Mouse (Mus musculus) ovary, postnatal 36 days (tissue): ENCODE results near the gene Ralgps2.

Source experiments
- DNase-seq: peaks from one replicate; pipeline ENCODE4 v3.0.0; 2022; ENCODE audit warnings: low spot score, mixed read lengths

Gene Ralgps2

DNA sequence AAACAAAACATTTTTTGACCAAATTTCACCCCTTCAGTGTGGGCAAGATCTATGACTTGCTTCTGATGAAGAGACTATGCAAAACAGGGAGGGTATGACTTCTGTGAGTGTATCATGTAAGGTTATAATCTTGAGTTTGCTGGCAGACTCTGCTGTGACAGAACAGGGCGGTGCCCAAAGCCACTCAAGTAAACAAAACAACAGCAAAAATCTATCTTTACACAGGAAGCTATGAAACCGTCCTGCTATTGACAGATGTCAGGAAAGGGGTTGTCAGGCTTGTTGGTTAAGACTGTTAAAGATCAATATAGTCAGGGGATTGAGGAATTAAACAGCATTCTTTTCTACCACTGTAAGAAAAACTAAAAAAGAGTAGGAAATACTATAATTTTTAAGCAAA lies 33.8 kb downstream of the Ralgps2 start:
- DNase-seq, result no peak

DNA sequence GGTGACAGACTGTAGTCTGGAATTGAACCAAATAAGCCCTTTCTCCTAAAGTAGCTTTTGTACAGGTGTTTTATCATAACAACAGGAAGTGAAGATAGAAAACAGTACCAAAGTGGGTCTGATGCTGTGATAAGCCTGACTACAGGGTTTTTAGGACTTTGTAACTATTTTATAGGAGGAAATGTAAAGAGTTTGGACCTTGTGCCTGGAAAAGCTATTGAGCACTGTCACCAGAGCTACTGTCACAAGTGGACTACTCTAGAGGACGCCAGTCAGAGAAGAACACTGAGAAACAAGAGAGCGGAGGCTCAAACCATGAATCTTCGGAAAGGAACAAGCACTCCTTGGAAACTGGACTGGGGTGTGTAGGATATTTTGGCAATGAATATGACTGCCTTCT lies 35.5 kb downstream of the Ralgps2 start:
- no peak for DNase-seq

GRCm38 (mm10) chr1:156901689-156902088 lies 37.7 kb downstream of the Ralgps2 start:
- no peak for DNase-seq

DNA sequence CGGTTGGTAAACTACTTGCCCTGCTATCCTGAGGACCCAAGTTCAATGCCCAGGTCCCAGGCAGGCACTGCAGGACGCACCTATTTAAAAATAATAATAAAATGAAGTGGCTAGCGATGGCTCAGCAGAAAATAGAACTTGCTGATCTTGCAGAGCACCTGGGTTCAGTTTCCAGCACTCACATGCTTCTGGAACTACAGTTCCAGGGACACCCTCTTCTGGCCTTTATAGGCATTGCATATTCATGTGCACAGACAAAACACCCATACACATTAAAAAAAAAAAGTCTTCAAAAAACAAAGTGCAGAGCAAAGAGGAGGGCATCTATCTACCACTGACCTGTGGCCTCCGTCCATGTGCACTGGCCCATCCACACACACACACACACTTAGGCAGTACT lies 47.9 kb downstream of the Ralgps2 start:
- DNase-seq, result no peak

GRCm38 (mm10) chr1:156888830-156889229 lies 50.6 kb downstream of the Ralgps2 start:
- no peak for DNase-seq

DNA sequence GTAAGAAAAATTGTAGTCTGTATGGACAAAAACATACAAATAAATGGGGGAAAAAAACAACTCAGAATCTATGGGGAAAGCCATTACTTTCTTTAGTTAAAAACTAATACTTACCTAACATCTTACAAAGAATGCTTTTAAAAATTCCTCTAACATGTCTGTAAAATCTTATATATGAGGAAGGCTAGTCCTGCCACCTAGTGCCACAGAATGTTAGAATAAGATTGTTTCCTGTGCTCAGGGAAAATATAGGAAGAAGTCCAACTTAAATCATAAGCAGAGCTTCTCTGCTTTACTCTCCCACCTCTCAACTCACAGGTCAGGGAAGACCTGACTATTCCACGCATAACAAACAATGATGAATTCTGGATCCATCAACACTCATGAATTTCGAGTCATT lies 53.5 kb downstream of the Ralgps2 start:
- no peak for DNase-seq

DNA sequence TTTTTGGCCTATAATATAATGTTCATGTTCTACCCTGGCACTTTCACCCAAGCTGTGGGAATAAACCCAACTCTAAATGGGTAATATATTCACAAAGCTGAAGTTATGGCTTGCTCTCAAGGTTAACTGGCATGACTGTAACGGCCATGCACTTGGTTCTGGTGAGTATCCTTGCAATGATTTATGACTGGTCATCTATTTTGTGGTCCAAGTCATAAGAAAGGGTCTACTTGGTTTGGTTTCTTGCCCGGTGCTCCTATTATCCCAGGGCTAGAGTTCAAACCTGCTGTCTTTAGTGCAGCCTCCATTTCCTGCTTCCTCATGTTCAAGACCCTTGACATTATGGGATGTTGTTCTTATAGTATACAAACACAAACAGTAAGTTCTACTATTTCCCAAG lies 54.6 kb downstream of the Ralgps2 start:
- no peak for DNase-seq

- DNase-seq, result no peak
Measured at GRCm38 (mm10) chr1:156870616-156871015, 68.8 kb downstream of the Ralgps2 start.

DNA sequence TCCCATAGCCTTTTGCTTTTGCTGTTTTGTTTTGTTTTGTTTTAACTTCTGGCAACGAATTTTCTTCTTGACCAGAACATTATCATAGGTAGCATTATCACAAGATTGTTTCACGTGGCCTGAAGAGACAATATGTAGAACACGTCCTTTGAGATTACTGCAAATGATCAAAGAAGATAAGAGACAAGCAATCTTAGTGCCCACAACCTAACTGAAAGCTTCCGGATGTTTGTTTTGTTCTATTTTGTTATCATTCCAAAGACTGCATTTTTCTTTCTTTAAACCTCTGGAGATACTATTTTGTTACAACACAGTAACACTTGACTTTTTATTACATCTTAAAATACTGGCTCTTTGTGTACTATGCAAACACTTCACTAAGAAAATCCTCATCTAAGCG lies 69.4 kb downstream of the Ralgps2 start:
- DNase-seq, result no peak

DNA sequence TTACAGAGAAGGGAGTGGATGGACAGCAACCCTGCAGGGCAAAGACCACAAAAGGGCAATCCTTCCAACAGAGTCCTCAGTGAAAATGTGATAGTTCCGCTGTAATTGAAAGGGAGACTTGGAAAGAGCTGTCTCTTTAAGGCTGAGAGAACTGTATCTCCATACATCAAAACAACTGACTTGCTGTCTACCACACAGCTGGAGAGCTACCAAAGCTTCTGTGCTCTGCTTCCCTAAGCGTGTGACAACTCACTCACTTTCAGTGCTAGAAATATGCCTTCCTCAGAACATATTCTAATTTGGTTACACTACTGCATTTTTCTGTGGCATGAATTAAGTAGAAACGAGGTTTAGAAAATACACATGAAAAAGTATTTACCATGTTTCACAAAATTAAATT lies 75.2 kb downstream of the Ralgps2 start:
- DNase-seq, result no peak

DNA sequence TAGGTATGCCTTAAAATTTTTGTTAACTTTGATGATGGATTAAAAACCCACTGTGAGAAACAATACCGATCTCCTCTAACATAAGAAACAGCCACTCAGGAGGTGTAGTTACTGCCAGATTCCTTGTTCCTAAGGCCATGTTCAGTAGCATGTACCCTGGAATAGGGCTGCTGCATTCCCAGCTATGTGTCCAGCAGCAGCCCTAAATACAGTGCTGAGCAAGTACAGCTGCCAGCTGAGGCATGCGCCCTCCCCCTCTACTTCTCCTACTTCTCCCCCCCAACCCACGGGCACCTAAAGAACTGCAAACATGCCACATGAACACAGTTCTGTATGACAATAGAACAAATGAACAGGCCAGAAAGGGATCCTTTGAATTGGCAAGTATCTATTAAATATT lies 75.7 kb downstream of the Ralgps2 start:
- DNase-seq, result no peak

GRCm38 (mm10) chr1:156861475-156862043 lies 77.9 kb downstream of the Ralgps2 start:
- peak; percentile 24 for DNase-seq

DNA sequence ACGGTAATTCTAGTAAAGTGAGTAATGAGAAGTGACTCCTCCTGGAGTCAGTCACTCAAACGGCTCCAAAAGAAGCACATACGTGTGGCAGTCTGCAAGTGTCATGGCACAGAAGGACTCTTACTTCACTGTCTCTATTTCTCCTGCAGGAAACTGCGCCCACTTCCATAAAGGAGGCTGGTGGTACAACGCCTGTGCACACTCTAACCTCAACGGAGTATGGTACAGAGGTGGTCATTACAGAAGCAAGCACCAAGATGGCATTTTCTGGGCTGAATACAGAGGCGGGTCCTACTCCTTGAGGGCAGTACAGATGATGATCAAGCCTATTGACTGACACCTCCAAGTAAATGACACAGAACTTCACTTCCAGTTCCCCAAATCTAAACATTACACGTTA lies 79.2 kb downstream of the Ralgps2 start:
- no peak for DNase-seq

- no peak for DNase-seq
Measured at GRCm38 (mm10) chr1:156859711-156860250, 79.6 kb downstream of the Ralgps2 start.

- no peak for DNase-seq
Measured at GRCm38 (mm10) chr1:156859156-156859555, 80.3 kb downstream of the Ralgps2 start.

- DNase-seq, result no peak
Measured at GRCm38 (mm10) chr1:156856666-156857065, 82.8 kb downstream of the Ralgps2 start.

DNA sequence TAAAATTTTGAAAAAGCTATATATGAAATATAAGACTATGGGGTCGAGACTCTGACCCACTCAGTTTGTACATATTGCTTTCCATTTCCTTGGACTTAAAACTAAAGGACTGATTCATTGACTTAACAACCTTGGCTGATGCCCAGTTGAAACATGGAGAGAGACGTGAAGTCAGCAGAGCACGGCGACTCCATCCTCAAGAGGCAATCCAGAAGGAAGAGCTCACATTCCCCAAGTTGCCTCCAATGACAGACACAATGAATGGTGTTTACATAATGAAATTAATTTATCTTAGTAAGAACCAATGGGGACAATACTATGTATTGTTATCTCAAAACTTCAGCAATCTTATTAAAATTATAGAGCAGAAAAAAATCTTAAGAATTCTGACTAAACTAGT lies 84.9 kb downstream of the Ralgps2 start:
- DNase-seq, result no peak

DNA sequence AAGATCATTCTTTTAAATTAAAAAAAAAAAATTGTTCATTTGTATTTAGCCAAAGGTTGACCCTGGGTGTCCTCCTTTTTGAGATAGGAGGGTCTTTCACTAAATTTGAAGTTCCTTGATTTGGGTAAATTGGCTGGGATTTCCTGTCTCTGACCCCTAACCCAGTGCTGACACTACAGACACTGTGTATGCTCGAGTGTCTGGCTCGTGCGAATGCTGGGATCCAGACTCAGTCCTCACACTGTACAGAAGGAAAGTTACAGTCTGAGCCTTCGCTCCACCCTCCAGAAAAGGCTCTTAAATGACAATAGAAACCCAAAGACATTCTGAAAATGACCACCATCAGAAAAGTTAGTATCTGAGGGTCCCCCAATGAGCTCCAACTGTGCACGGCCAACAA lies 86.6 kb downstream of the Ralgps2 start:
- DNase-seq, result no peak

- no peak for DNase-seq
Measured at GRCm38 (mm10) chr1:156852409-156852808, 87.0 kb downstream of the Ralgps2 start.

GRCm38 (mm10) chr1:156847098-156847497 lies 92.3 kb downstream of the Ralgps2 start:
- peak; percentile 18 for DNase-seq

GRCm38 (mm10) chr1:156841625-156842339 lies 97.6 kb downstream of the Ralgps2 start:
- no peak for DNase-seq

DNA sequence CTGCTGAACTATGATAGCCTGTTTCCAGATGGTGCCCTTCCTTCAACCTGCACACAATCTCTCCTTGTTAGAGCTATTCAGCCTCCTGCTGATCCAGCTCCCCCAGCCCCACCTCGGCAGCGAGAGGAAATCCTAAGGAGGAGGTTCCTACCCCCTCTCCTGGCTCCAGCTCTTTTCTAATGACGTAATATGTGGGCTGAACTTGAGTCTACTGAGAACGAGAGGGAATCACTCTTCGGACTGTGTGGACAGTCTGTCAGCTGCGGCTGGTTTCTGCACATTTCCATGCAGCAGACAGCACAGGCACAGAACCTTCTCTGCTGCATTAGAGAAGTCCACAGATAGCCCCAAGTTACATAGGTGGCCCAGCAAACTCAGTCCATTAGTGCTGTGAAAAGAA lies 100.7 kb downstream of the Ralgps2 start:
- DNase-seq, result peak; percentile 44

DNA sequence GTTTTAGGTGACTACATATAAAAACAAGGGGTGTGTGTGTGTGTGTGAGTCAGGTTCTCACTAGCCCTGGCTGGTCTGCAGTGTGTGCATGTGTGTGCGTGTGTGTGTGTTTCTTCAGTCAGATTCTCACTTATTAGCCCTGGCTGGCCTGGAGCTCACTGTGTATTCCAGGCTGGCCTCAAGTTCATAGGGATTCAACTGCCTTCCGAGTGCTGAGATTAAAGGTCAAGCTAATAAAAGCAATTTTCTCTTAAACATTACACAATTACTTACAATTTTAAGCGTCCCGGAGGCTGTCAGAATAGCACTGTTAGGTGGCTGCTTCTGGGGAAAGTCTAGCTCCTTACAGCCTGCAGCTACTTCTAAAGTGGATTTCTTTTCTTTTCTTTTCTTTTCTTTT lies 101.2 kb downstream of the Ralgps2 start, which contains the start of gene Angptl1:
TSS of gene Angptl1 (plus strand) at position 386 of the 400 bp plus-strand sequence.
- DNase-seq, result no peak

- no peak for DNase-seq
Measured at GRCm38 (mm10) chr1:156819236-156819635, 120.2 kb downstream of the Ralgps2 start.
